Mouse (Mus musculus): ENCODE data around the gene Mis18bp1. TPM values are rescaled to one million over a fixed set of nuclear protein-coding genes. Genes with fewer than 3 reads are reported as not detected.
A peak's percentile ranks its signal among the peaks of the same experiment; 100 is the strongest.
"Not testable (repeated sequence)": the region's sequence is repeated elsewhere in the genome, so short reads cannot be mapped to it uniquely, and the experiment has no call there.

Mis18bp1 gene
- 29.2 and 31.4 TPM in 2 replicates for polyA plus RNA-seq (2015; fragmentation: Nextera tagmentation; extraction: Ambion mirVana)

DNA sequence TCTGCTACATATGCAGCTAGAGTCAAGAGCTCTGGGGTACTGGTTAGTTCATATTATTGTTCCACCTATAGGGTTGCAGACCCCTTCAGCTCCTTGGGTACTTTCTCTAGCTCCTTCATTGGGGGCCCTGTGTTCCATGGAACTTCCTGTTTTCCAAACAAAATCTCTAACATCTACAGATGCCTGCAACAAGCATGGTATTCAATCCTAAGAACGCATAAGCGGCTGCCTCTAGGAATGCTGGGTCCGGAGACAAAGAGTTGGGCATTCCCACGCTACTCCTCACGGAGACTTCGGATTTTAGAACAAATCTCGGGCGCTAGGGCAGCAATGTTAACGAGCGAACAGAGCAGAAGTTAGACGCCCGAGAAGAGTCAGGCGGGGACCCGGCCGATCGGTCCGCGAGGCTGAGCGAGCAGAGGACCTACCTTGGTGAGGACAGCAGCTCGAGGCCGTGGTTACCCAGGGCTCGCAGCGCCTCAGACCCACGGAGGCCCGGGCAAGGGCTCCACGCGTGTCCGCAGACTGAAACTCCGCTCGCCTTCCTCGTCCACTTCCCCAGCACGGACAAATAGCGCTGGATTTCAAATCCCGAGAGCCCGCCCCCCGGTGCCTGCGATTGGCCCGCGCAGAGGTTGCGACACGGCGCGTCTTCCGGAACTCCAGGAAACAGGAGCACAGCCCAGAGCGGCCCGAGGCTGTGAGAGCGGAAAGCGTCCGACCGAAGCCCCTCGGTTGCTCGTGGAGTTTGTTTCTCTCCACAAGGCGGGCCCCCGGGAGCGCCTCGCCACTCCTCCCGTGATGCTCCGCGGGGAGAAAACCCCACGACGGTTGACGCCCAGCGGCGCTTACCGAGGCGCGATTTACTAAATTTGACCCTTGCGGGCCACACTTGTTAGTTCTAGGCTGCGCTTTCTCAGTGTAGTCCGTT, at the start of gene Mis18bp1:
Mis18bp1 (minus strand) TSS at position 584 of the 931 bp plus-strand sequence.
- peak within 1 kb of the TSS; percentile 78 for H3K4me3 ChIP-seq (replicated peaks)
- H3K4me2 ChIP-seq (replicated peaks) = peak within 1 kb of the TSS; percentile 66
- no peaks in the 10 kb centered on the region for H3K36me3 ChIP-seq
- H3K27ac ChIP-seq = peak within 1 kb of the TSS; percentile 86
- no peaks in the 10 kb centered on the region for H3K27me3 ChIP-seq
- peaks cover 18% of the 10 kb centered on the region for H3K4me1 ChIP-seq (replicated peaks)
- peak; percentile 100 for ATAC-seq
- peak within 1 kb of the TSS; percentile 69 for H3K9ac ChIP-seq (replicated peaks)
- H3K9me3 ChIP-seq = peaks cover 4% of the 10 kb centered on the region; the same call in 1 of the 2 replicates
- WGBS = under 1% methylated on average over 70 of the region's 70 CpGs

DNA sequence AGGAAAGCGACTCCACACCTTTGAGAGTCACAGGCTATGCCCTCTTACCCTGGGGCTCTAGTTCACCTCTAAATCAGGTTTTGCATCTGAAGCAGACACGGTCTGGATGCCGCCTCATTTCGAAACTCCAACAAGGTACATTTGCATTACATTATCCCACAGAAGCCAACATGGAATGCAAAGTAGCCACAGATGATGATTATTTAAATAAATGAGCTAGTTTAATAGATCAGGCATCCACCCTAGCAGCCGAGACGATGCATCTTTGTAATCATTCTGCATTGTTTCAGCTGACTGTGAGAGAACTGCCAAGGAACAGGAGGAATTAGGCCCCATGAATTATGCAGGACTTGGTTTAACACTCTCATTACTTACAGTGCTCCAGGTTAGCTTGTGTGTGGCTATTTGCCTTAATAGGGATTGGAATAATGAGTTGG, 44.0 kb upstream of the Mis18bp1 start:
- Histone ChIP-seq H3K4me1 (replicated peaks) (peaks cover 9% of the 10 kb centered on the region), H3K27ac (peak overlapping the region; percentile 74), H3K27me3 (no peaks in the 10 kb centered on the region), H3K4me2 (replicated peaks) (no peak overlapping the region), H3K9me3 (no peaks in the 10 kb centered on the region), H3K9ac (replicated peaks) (no peak overlapping the region), H3K4me3 (replicated peaks) (no peak overlapping the region), H3K36me3 (no peaks in the 10 kb centered on the region)
- 38% methylated on average over 6 of the region's 6 CpGs for WGBS
- peak; percentile 90 for ATAC-seq

DNA sequence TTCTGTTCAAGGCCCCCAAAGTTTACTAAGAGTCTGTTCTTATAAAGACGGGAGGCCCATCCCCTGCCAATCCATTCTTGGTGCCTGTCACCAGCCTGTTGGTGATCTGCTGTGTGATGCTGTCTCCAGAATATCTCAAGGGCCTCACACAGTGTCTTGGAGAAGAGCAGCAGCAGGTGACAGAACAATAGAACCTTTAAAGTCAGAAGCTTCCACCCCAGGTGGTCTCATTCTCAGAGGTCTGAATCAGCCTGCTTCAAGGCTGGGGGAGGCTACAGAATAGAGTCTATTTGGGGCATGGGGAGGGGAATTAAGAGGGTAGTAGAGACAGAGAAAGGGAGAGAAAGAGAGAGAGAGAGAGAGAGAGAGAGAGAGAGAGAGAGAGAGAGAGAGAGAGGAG, 34.0 kb upstream of the Mis18bp1 start:
- Histone ChIP-seq H3K4me1 (replicated peaks) (no peaks in the 10 kb centered on the region), H3K36me3 (no peaks in the 10 kb centered on the region), H3K9me3 (no peaks in the 10 kb centered on the region), H3K4me3 (replicated peaks) (no peak overlapping the region), H3K27me3 (no peaks in the 10 kb centered on the region), H3K4me2 (replicated peaks) (no peak overlapping the region), H3K9ac (replicated peaks) (no peak overlapping the region), H3K27ac (no peak overlapping the region)
- ATAC-seq = no peak
- WGBS = 30% methylated on average over 1 of the region's 1 CpGs

DNA sequence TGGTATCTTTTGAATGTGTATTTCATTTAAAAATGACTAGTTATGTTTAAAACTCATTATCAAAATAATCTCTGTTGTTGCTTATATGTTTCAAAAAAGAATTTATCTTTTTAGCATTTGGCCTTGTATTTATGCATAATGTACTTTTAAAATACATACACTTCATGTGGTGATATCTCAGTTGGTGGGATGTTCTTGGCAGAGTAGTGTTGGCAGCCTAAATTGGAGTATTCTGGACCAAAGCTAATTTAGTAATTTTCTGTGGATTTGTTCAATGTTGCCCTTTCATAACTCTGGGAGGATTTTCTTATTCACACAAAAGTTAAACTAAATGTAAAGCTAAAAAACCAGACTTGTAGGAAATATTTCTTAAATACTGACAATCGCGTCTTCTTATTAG, 29.4 kb upstream of the Mis18bp1 start:
- no peak overlapping the region for H3K9ac ChIP-seq (replicated peaks)
- H3K27me3 ChIP-seq = no peaks in the 10 kb centered on the region
- no peak for ATAC-seq
- H3K4me3 ChIP-seq (replicated peaks) = no peak overlapping the region
- H3K4me2 ChIP-seq (replicated peaks) = no peak overlapping the region
- H3K9me3 ChIP-seq = no peaks in the 10 kb centered on the region
- WGBS = 93% methylated on average over 2 of the region's 2 CpGs
- no peaks in the 10 kb centered on the region for H3K4me1 ChIP-seq (replicated peaks)
- no peaks in the 10 kb centered on the region for H3K36me3 ChIP-seq
- no peak overlapping the region for H3K27ac ChIP-seq

DNA sequence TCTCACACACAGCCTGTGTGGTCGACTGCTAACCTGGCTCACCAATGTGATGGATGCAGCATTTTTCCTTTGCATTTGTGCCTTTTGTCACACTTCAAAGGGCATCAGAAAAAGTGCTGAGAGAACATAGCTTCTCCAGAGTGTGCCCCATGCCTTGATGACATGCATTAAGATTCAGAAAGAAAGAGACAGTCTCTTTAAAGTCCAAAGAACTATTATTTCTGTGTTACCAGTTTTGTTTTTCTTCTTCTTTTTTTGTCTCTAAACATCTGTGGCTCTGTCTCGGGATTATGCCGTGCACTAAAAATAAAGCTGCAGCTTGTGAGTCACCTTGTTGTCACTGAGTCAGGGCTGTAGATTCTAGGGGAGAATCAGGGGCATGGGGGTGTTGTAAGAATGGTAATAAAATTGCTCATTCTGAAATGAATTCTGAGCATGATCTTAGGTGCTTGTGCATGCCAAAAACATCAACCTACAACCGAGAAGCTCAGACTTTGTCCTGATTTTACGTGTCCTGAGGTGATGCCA, 21.7 kb upstream of the Mis18bp1 start:
- no peaks in the 10 kb centered on the region for H3K4me1 ChIP-seq (replicated peaks)
- H3K9ac ChIP-seq (replicated peaks) = no peak overlapping the region
- no peaks in the 10 kb centered on the region for H3K27me3 ChIP-seq
- no peaks in the 10 kb centered on the region for H3K36me3 ChIP-seq
- WGBS = 68% methylated on average over 5 of the region's 5 CpGs
- H3K9me3 ChIP-seq = no peaks in the 10 kb centered on the region
- ATAC-seq = no peak
- H3K27ac ChIP-seq = no peak overlapping the region
- no peak overlapping the region for H3K4me3 ChIP-seq (replicated peaks)
- H3K4me2 ChIP-seq (replicated peaks) = no peak overlapping the region

DNA sequence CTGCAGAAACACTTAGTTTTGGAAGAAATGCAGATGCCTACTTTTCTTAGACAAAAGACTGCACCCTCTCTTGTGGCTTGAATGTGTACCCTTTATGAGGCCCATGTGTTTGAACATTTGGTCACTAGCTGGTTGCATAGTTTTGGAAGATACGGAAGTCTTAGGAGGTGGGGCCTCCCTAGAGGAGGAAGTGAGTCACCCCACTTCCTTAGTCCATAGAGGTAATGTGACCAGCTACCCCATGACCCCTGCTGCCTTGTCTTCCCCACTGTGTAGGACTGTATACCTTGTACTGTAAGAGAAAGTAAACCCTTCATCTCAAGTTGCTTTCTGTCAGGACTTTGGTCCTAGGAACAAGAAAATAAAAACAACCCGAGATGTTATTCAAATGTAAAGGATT, 16.8 kb upstream of the Mis18bp1 start:
- no peaks in the 10 kb centered on the region for H3K4me1 ChIP-seq (replicated peaks)
- no peak overlapping the region for H3K4me3 ChIP-seq (replicated peaks)
- H3K36me3 ChIP-seq = no peaks in the 10 kb centered on the region
- H3K27ac ChIP-seq = no peak overlapping the region
- no peak for ATAC-seq
- no peaks in the 10 kb centered on the region for H3K9me3 ChIP-seq
- H3K9ac ChIP-seq (replicated peaks) = no peak overlapping the region
- WGBS = 81% methylated on average over 2 of the region's 2 CpGs
- H3K4me2 ChIP-seq (replicated peaks) = no peak overlapping the region
- H3K27me3 ChIP-seq = no peaks in the 10 kb centered on the region

DNA sequence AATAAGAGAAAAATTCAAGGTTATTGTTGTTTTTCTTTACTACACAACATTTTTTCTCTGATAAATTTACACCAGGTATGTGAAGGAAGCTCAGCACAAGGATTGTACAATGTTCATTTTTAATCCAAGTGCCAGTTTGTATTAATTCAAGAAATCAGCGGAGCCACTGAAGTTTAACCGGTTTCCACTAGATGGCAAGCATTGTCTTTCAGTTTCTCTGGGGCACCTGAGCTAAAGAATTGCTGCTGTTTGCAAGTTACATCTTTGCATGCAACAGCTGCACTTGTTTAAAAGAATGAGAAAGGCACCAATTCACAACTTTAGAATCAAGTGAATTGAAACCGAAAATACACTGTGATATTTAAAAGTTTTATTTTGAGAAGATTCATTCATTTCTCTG, 15.0 kb upstream of the Mis18bp1 start:
- ATAC-seq = no peak
- 58% methylated on average over 3 of the region's 3 CpGs for WGBS

DNA sequence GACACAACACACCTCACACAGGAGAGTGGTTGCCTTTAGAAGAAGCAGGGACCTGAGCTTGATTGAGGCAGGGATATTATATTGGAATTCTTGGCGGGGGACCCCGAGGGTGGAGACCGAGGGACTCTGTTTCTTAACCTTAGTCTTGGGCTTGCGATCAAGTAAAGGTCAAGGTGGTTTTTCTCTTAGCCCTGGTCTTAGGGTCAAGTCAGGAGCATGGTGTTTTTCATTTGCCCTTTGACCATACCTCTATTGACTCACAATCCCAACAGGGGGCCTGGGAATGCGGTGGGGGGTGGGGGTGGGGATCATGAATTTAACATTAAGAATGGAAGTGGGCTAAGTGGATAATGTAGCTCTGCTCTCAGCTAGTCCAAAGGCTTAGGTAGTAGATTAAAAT, 1.3 kb upstream of the Mis18bp1 start:
- Histone ChIP-seq H3K27me3 (no peaks in the 10 kb centered on the region), H3K4me2 (replicated peaks) (no peak overlapping the region), H3K9me3 (no peaks in the 10 kb centered on the region)

More for the DNA sequence above, 15.0 kb upstream of the Mis18bp1 start:
- no peak overlapping the region for H3K4me3 ChIP-seq (replicated peaks)
- H3K9ac ChIP-seq (replicated peaks) = no peak overlapping the region
- H3K4me2 ChIP-seq (replicated peaks) = no peak overlapping the region
- H3K36me3 ChIP-seq = no peaks in the 10 kb centered on the region
- no peaks in the 10 kb centered on the region for H3K4me1 ChIP-seq (replicated peaks)
- no peak overlapping the region for H3K27ac ChIP-seq
- H3K9me3 ChIP-seq = no peaks in the 10 kb centered on the region
- no peaks in the 10 kb centered on the region for H3K27me3 ChIP-seq

DNA sequence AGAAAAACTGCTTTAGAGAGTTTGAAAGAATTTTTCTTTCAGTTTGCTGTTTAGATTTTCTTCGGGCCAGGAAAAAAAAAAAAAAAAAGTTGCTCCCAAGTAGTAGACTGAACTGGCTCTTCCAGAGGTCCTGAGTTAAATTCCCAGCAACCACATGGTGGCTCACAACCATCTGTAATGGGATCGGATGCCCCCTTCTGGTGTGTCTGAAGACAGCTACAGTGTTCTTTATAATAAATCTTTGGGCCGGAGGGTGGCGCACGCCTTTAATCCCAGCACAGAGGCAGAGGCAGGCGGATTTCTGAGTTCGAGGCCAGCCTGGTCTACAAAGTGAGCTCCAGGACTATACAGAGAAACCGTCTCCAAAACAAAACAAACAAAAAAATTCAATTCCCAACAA, 555 bp upstream of the Mis18bp1 start:
- peak; percentile 67 for ATAC-seq
- peak overlapping the region; percentile 86 for H3K27ac ChIP-seq
- 29% methylated on average over 8 of the region's 8 CpGs for WGBS
- peaks cover 18% of the 10 kb centered on the region for H3K4me1 ChIP-seq (replicated peaks)
- peak overlapping the region; percentile 66 for H3K4me2 ChIP-seq (replicated peaks)
- H3K4me3 ChIP-seq (replicated peaks) = peak overlapping the region; percentile 78
- H3K9ac ChIP-seq (replicated peaks); H3K36me3 ChIP-seq; H3K9me3 ChIP-seq; H3K27me3 ChIP-seq: not testable (repeated sequence)

More for the DNA sequence above, 1.3 kb upstream of the Mis18bp1 start:
- Histone ChIP-seq H3K27ac (no peak overlapping the region), H3K4me1 (replicated peaks) (peaks cover 18% of the 10 kb centered on the region), H3K9ac (replicated peaks) (no peak overlapping the region), H3K36me3 (no peaks in the 10 kb centered on the region), H3K4me3 (replicated peaks) (no peak overlapping the region)
- ATAC-seq = no peak
- 83% methylated on average over 5 of the region's 5 CpGs for WGBS

DNA sequence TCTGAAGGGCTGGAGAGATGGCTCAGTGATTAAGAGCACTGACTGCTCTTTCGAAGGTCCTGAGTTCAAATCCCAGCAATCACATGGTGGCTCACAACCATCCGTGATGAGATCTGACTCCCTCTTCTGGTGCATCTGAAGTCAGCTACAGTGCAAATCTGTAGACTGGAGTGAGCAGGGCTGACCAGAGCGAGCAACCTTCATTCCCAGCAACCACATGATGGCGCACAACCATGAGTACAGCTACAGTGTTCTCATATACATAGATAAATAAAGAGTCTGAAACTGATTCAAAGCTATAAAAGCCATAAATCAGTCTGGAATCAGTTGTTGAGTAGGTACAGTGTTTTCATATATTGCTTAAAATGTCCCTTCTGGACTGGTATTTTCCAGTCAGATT, 36.3 kb downstream of the Mis18bp1 start:
- not testable (repeated sequence) for H3K27me3 ChIP-seq; H3K4me1 ChIP-seq (replicated peaks); H3K27ac ChIP-seq; H3K9ac ChIP-seq (replicated peaks); ATAC-seq; H3K4me2 ChIP-seq (replicated peaks); H3K4me3 ChIP-seq (replicated peaks); H3K9me3 ChIP-seq
- H3K36me3 ChIP-seq = peaks cover 18% of the 10 kb centered on the region
- 95% methylated on average over 4 of the region's 4 CpGs for WGBS

DNA sequence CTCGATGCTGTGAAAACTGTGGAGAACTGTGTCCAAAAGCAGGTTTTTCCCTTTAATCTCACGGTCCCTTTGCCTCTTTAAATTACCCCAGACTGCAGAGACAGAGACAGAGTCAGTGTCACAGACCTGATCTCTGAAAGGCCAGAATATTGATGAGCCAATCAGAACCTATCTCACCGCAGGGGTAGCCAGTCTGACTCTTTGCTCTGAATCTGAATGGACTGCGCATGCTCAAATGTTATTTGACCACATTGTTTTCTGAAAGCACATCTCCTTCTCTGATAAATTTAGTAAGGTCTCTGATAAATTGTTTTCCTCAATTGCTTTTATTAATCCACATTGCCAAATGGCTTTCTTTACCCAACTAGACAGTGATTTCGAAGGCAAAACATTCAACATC, 53.0 kb downstream of the Mis18bp1 start:
- no peak overlapping the region for H3K9ac ChIP-seq (replicated peaks)
- WGBS = 91% methylated on average over 5 of the region's 5 CpGs

DNA sequence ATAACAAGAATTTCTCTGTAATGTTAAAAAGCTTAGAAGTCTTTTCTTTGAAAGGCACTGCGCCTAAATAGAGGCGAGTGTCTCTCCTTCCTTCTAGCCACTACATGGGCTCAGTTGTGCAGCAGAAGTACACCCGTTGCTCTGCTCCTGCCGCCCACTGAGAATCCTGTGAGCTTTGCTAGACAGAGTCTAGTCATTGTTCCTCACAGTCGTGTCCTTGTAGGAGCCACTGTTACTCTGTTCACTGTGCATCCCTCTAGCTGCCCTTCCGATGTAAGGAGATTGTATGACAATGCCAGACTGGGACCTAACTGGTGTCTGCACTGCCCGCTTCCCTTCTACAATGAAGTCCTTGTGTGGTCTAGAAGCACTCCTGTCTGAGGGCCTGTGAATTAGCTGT, 53.4 kb downstream of the Mis18bp1 start:
- no peak overlapping the region for H3K4me2 ChIP-seq (replicated peaks)
- no peak overlapping the region for H3K27ac ChIP-seq
- no peaks in the 10 kb centered on the region for H3K4me1 ChIP-seq (replicated peaks)
- no peak for ATAC-seq
- no peaks in the 10 kb centered on the region for H3K9me3 ChIP-seq
- H3K36me3 ChIP-seq = peaks cover 71% of the 10 kb centered on the region
- no peak overlapping the region for H3K4me3 ChIP-seq (replicated peaks)
- 85% methylated on average over 7 of the region's 7 CpGs for WGBS
- H3K9ac ChIP-seq (replicated peaks) = no peak overlapping the region
- H3K27me3 ChIP-seq = no peaks in the 10 kb centered on the region

More for the DNA sequence above, 53.0 kb downstream of the Mis18bp1 start:
- H3K4me2 ChIP-seq (replicated peaks) = no peak overlapping the region
- H3K9me3 ChIP-seq = no peaks in the 10 kb centered on the region
- H3K27ac ChIP-seq = no peak overlapping the region
- ATAC-seq = no peak
- H3K4me1 ChIP-seq (replicated peaks) = no peaks in the 10 kb centered on the region
- H3K27me3 ChIP-seq = no peaks in the 10 kb centered on the region
- H3K36me3 ChIP-seq = peaks cover 71% of the 10 kb centered on the region
- H3K4me3 ChIP-seq (replicated peaks) = no peak overlapping the region

Data from midbrain, embryonic 13.5 days (tissue).